Mouse (Mus musculus): ENCODE measurements around the gene Bche. TPM values are rescaled to one million over a fixed set of nuclear protein-coding genes. Genes with fewer than 3 reads are reported as not detected.

Bche gene
- total and polyA plus RNA-seq, 3 experiments, result not detected

DNA sequence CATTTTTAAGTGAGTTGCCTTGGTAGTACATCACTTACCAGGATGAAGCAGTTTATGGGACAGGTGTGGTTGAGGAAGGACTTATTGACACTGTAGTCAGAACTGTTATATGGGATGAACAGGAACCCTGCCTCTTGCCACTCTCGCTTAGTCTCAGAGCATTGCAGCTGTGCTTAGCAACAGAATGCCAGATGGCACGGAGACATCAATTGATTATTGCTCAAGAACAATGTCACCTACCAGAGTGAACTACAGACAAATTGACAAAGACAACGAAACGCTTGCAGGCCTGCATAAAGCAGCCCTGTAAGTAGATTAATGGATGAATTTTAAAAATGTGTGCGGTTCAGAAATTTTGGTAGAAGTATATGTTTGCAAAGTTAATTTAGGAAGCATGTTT, 21.3 kb upstream of the Bche start:
- H3K4me3 ChIP-seq (ENCODE audit: control insufficient read depth in 1 of 2, insufficient read depth in 1 of 2, low read depth in 2 of 2, low read length in 2 of 2), result no peak overlapping the region
- no peaks in the 10 kb centered on the region for H3K27me3 ChIP-seq (ENCODE audit: control insufficient read depth in 1 of 2, insufficient read depth in 2 of 2, low read length in 2 of 2)
- H3K9ac ChIP-seq (ENCODE audit: control insufficient read depth, low read depth, low read length, poor library complexity, severe bottlenecking), result no peak overlapping the region
- TF ChIP-seq POLR2AphosphoS2 (IDR thresholded peaks at IDR 0.05; ENCODE audit: low read length) (no peak), MAZ (IDR thresholded peaks at IDR 0.05; ENCODE audit: low read depth, low read length) (no peak), NELFE (IDR thresholded peaks at IDR 0.05; ENCODE audit: low read depth, low read length) (no peak), MEF2A (IDR thresholded peaks at IDR 0.05; ENCODE audit: extremely low read depth, insufficient replicate concordance, low read depth, low read length, poor library complexity, severe bottlenecking) (no peak), MYB (IDR thresholded peaks at IDR 0.05; ENCODE audit: low read depth, low read length) (no peak)
- H3K4me1 ChIP-seq (ENCODE audit: control insufficient read depth in 1 of 2, insufficient read depth in 2 of 2, low read length in 2 of 2), result no peaks in the 10 kb centered on the region
- no peak for DNase-seq (ENCODE audit: low read depth, low spot score)
- H3K36me3 ChIP-seq (ENCODE audit: control insufficient read depth in 1 of 2, insufficient read depth in 2 of 2, low read length in 2 of 2), result no peaks in the 10 kb centered on the region
- H3K27ac ChIP-seq (ENCODE audit: control insufficient read depth, low read depth, low read length), result no peak overlapping the region
- H3K9me3 ChIP-seq (replicated peaks; ENCODE audit: insufficient read depth, low read length), result no peaks in the 10 kb centered on the region
- no peaks in the 10 kb centered on the region for H3K79me2 ChIP-seq (ENCODE audit: control insufficient read depth, insufficient read depth, low read length, poor library complexity)

DNA sequence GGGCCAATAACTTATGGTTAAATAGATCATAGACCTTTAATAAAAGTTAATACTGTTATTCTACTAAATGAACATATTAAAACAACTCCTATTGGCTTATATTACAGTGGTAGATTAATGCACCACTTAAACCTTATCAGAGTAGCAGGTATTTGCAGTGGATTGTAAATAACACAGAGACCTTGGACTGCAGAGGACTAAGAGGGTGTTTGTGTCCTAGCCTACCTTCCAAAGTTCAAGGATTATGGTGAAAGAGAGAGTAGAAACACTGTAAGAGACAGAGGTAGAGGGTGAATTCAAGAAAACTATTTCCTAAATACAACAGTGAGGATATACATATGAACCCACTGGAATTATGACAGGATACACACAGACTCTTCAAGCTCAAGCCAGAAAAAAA, 17.5 kb upstream of the Bche start:
- Histone ChIP-seq H3K4me1 (ENCODE audit: control insufficient read depth in 1 of 2, insufficient read depth in 2 of 2, low read length in 2 of 2) (no peaks in the 10 kb centered on the region), H3K27me3 (ENCODE audit: control insufficient read depth in 1 of 2, insufficient read depth in 2 of 2, low read length in 2 of 2) (no peaks in the 10 kb centered on the region), H3K4me3 (ENCODE audit: control insufficient read depth in 1 of 2, insufficient read depth in 1 of 2, low read depth in 2 of 2, low read length in 2 of 2) (no peak overlapping the region), H3K9ac (ENCODE audit: control insufficient read depth, low read depth, low read length, poor library complexity, severe bottlenecking) (no peak overlapping the region), H3K79me2 (ENCODE audit: control insufficient read depth, insufficient read depth, low read length, poor library complexity) (no peaks in the 10 kb centered on the region), H3K27ac (ENCODE audit: control insufficient read depth, low read depth, low read length) (no peak overlapping the region), H3K36me3 (ENCODE audit: control insufficient read depth in 1 of 2, insufficient read depth in 2 of 2, low read length in 2 of 2) (no peaks in the 10 kb centered on the region), H3K9me3 (replicated peaks; ENCODE audit: insufficient read depth, low read length) (no peaks in the 10 kb centered on the region)
- no peak for DNase-seq (ENCODE audit: low read depth, low spot score)
- TF ChIP-seq USF1 (IDR thresholded peaks at IDR 0.05; ENCODE audit: low read depth, low read length), result no peak
- no peak for TF ChIP-seq KAT2A (conservative IDR thresholded peaks at IDR 0.05; ENCODE audit: low read depth, low read length)
- TF ChIP-seq RAD21 (IDR thresholded peaks at IDR 0.05; ENCODE audit: low read depth, low read length), result no peak
- TF ChIP-seq RCOR1 (IDR thresholded peaks at IDR 0.05; ENCODE audit: low read depth, low read length), result no peak
- no peak for TF ChIP-seq MAX (IDR thresholded peaks at IDR 0.05; ENCODE audit: low read length)
- no peak for TF ChIP-seq GABPA (IDR thresholded peaks at IDR 0.05; ENCODE audit: low read depth, low read length)
- TF ChIP-seq BHLHE40 (IDR thresholded peaks at IDR 0.05; ENCODE audit: borderline replicate concordance, low read depth, low read length), result no peak
- TF ChIP-seq CTCF (IDR thresholded peaks at IDR 0.05 in 2 of 3, conservative IDR thresholded peaks at IDR 0.05 in 1 of 3; ENCODE audit: control insufficient read depth in 1 of 3, insufficient read depth in 1 of 3, low read depth in 2 of 3, low read length in 3 of 3, poor library complexity in 1 of 3, severe bottlenecking in 1 of 3), result no peak
- no peak for TF ChIP-seq CHD2 (IDR thresholded peaks at IDR 0.05; ENCODE audit: low read length)
- no peak for TF ChIP-seq POLR2AphosphoS2 (IDR thresholded peaks at IDR 0.05; ENCODE audit: low read length)
- TF ChIP-seq JUND (IDR thresholded peaks at IDR 0.05; ENCODE audit: low read depth, low read length), result no peak
- no peak for TF ChIP-seq E2F4 (IDR thresholded peaks at IDR 0.05; ENCODE audit: borderline replicate concordance, low read depth, low read length)
- no peak for TF ChIP-seq ZNF384 (IDR thresholded peaks at IDR 0.05; ENCODE audit: low read depth, low read length)
- no peak for TF ChIP-seq UBTF (IDR thresholded peaks at IDR 0.05; ENCODE audit: borderline replicate concordance, insufficient read depth, low read depth, low read length)
- TF ChIP-seq GATA1 (IDR thresholded peaks at IDR 0.05; ENCODE audit: low read depth, low read length), result no peak
